Mouse (Mus musculus): ENCODE measurements around the gene Endog.

DNA sequence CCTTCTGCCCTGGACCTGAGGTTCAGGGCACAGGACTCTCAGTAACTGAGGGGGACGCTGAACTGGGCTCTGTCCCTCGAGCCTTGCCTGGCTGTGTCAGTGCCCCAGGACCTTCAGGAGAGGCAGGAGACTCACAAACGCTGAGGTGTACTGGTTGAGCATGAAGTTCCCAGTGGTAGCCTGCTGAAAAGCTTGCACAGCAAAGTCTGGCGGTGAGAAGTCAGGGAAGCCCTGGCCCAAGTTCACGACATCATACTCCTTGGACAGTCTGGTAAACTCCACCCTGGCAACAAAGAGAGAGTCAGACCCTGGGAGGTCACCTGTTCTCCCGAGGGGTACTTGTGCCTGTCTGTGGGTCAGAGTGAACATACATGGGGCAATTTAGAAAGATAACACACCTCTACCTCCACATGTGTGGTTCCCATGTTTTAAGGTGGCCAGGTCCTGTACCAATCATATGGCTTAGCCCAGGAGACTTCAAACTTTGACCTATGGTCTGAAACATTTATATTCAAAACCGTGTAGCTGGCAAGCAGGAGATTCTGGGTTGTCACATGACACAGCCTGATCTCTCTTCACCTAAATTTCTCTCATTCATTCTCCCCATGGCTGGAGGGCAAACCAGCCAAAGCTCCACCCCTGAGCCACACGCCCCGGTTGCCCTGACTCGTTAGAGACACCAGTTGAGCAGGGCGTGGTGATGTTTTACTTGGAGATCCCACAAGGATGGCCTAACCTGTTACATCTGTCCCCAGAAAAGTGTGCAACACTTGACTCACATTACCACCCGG, 20.7 kb downstream of the Endog start:
- TF ChIP-seq POLR2A (IDR thresholded peaks at IDR 0.05; ENCODE audit: borderline replicate concordance, control insufficient read depth, low read depth, low read length) (no peak), CTCF (IDR thresholded peaks at IDR 0.05; ENCODE audit: control insufficient read depth, insufficient read depth, low read length) (no peak)
